Comparison of ENCODE assay signal across 22 mouse cellular contexts in genomic region chr10:110413281-110413897, GRCm38 (mm10). TPM values are rescaled to one million over a fixed set of nuclear protein-coding genes. Genes with fewer than 3 reads are reported as not detected.
A peak's percentile ranks its signal among the peaks of the same experiment; 100 is the strongest.
DNase-seq lines count a peak whose midpoint lies in the region; ATAC-seq and TF ChIP-seq lines count a peak whose summit lies in the region.
"Had no signal": no experiment of that assay in that cellular context is flagged by ENCODE, and none has a peak within 500 bp of the region (broad histone marks: within the 10 kb centered on the region; RNA-seq: fewer than 3 reads in every experiment).

No protein-coding gene starts in this region.

- no peaks in the 10 kb centered on the region for H3K36me3 ChIP-seq in forebrain, embryonic 13.5 days (ENCODE audit: poor library complexity, severe bottlenecking)
- no peaks in the 10 kb centered on the region for H3K36me3 ChIP-seq in forebrain, embryonic 12.5 days (replicated peaks)
- H3K36me3 ChIP-seq in midbrain, embryonic 16.5 days (ENCODE audit: control insufficient read depth, insufficient read depth, low read length) = no peaks in the 10 kb centered on the region
- H3K36me3 ChIP-seq in midbrain, embryonic 10.5 days = no peaks in the 10 kb centered on the region
- H3K36me3 ChIP-seq: embryonic facial prominence, embryonic 12.5 days; G1E; heart, embryonic 12.5 days; hindbrain, embryonic 10.5 days; intestine, embryonic 15.5 days had no signal

- no peak overlapping the region for H3K4me2 ChIP-seq in forebrain, embryonic 13.5 days
- H3K4me2 ChIP-seq in forebrain, embryonic 12.5 days = no peak overlapping the region
- no peak overlapping the region for H3K4me2 ChIP-seq in midbrain, embryonic 16.5 days (ENCODE audit: low read length)
- H3K4me2 ChIP-seq: embryonic facial prominence, embryonic 12.5 days; heart, embryonic 12.5 days; hindbrain, embryonic 14.5 days; intestine, embryonic 15.5 days had no signal

- H3K27me3 ChIP-seq in forebrain, embryonic 13.5 days = no peaks in the 10 kb centered on the region
- H3K27me3 ChIP-seq in forebrain, embryonic 12.5 days = no peaks in the 10 kb centered on the region
- H3K27me3 ChIP-seq in midbrain, embryonic 16.5 days (ENCODE audit: control insufficient read depth, insufficient read depth, low read depth, low read length) = no peaks in the 10 kb centered on the region
- H3K27me3 ChIP-seq in midbrain, embryonic 10.5 days (ENCODE audit: low read depth, poor library complexity, severe bottlenecking) = no peaks in the 10 kb centered on the region
- H3K27me3 ChIP-seq: embryonic facial prominence, embryonic 12.5 days; heart, embryonic 12.5 days; intestine, embryonic 15.5 days had no signal

- peak; percentile 30; the same call in 1 of the 2 replicates for ATAC-seq in forebrain, embryonic 13.5 days
- no peak for ATAC-seq in forebrain, embryonic 12.5 days (ENCODE audit: low FRiP score)
- peak; percentile 62; the same call in 1 of the 2 replicates for ATAC-seq in midbrain, embryonic 16.5 days
- ATAC-seq: CD4-positive, CD25-positive, alpha-beta regulatory T cell, adult 4 months; intestine, embryonic 15.5 days had no signal

- no peak overlapping the region for H3K27ac ChIP-seq in forebrain, embryonic 13.5 days
- H3K27ac ChIP-seq in forebrain, embryonic 12.5 days = no peak overlapping the region
- H3K27ac ChIP-seq in layer of hippocampus, adult 2 months = peak overlapping the region; percentile 70
- no peak overlapping the region for H3K27ac ChIP-seq in midbrain, embryonic 16.5 days (ENCODE audit: low read length)
- no peak overlapping the region for H3K27ac ChIP-seq in midbrain, embryonic 10.5 days (replicated peaks)
- H3K27ac ChIP-seq: embryonic facial prominence, embryonic 12.5 days; hindbrain, embryonic 10.5 days; hindbrain, embryonic 14.5 days; intestine, embryonic 15.5 days had no signal

- no peak overlapping the region for H3K4me3 ChIP-seq in forebrain, embryonic 13.5 days
- H3K4me3 ChIP-seq in forebrain, embryonic 12.5 days (replicated peaks) = no peak overlapping the region
- no peak overlapping the region for H3K4me3 ChIP-seq in layer of hippocampus, adult 2 months
- no peak overlapping the region for H3K4me3 ChIP-seq in midbrain, embryonic 16.5 days (ENCODE audit: low read depth, low read length)
- H3K4me3 ChIP-seq in midbrain, embryonic 10.5 days = no peak overlapping the region
- H3K4me3 ChIP-seq: embryonic facial prominence, embryonic 12.5 days; heart, embryonic 12.5 days; hindbrain, embryonic 10.5 days; intestine, embryonic 15.5 days had no signal

- H3K4me1 ChIP-seq in forebrain, embryonic 13.5 days = no peaks in the 10 kb centered on the region
- H3K4me1 ChIP-seq in forebrain, embryonic 12.5 days = peaks cover 10% of the 10 kb centered on the region; the same call in 1 of the 2 replicates
- H3K4me1 ChIP-seq in midbrain, embryonic 16.5 days (ENCODE audit: control insufficient read depth, insufficient read depth, low read length) = peaks cover 13% of the 10 kb centered on the region; the same call in 1 of the 2 replicates
- peaks cover 12% of the 10 kb centered on the region; the same call in 1 of the 2 replicates for H3K4me1 ChIP-seq in midbrain, embryonic 10.5 days
- H3K4me1 ChIP-seq: embryonic facial prominence, embryonic 12.5 days; heart, embryonic 12.5 days; intestine, embryonic 15.5 days had no signal

- no peak for TF ChIP-seq CTCF in layer of hippocampus, adult 2 months (conservative IDR thresholded peaks at IDR 0.05)

- WGBS in forebrain, embryonic 13.5 days = 72% methylated on average over 11 of the region's 11 CpGs
- WGBS in forebrain, embryonic 12.5 days = 83% methylated on average over 11 of the region's 11 CpGs
- 59% methylated on average over 11 of the region's 11 CpGs for WGBS in midbrain, embryonic 16.5 days
- WGBS in midbrain, embryonic 10.5 days = 91% methylated on average over 11 of the region's 11 CpGs

- no peak overlapping the region for H3K9ac ChIP-seq in forebrain, embryonic 13.5 days
- no peak overlapping the region for H3K9ac ChIP-seq in forebrain, embryonic 12.5 days
- H3K9ac ChIP-seq in midbrain, embryonic 16.5 days (ENCODE audit: low read depth, low read length) = no peak overlapping the region
- H3K9ac ChIP-seq: embryonic facial prominence, embryonic 12.5 days; heart, embryonic 12.5 days; hindbrain, embryonic 14.5 days; intestine, embryonic 15.5 days had no signal

- H3K9me3 ChIP-seq in forebrain, embryonic 13.5 days (replicated peaks) = no peaks in the 10 kb centered on the region
- no peaks in the 10 kb centered on the region for H3K9me3 ChIP-seq in forebrain, embryonic 12.5 days
- no peaks in the 10 kb centered on the region for H3K9me3 ChIP-seq in midbrain, embryonic 16.5 days (replicated peaks; ENCODE audit: control insufficient read depth, low read length, poor library complexity, severe bottlenecking)
- H3K9me3 ChIP-seq in midbrain, embryonic 10.5 days (replicated peaks) = no peaks in the 10 kb centered on the region
- H3K9me3 ChIP-seq: embryonic facial prominence, embryonic 12.5 days; heart, embryonic 12.5 days; hindbrain, embryonic 10.5 days; intestine, embryonic 15.5 days had no signal

- peak; percentile 25 to 44 for DNase-seq in layer of hippocampus, adult 2 months (ENCODE audit: low spot score in 2 of 2)
- DNase-seq in layer of hippocampus, adult 9-10 months (ENCODE audit: low spot score) = no peak
- DNase-seq in midbrain, embryonic 10.5 days (ENCODE audit: low spot score) = no peak
- DNase-seq in cerebellum, adult 9-10 months = no peak
- DNase-seq: adrenal gland, adult 8-10 months; adrenal gland, postnatal 36 days; B cell, adult 2 months; cerebellum, adult 11 months; cerebellum, adult 8-10 months; cerebellum, postnatal 25 days; gastrocnemius, postnatal 25 days had no signal

RNA-seq across cellular contexts. Expression of gene Nav3, which starts 42.6 kb away (rescaled TPM):
- polyA plus RNA-seq in forebrain, embryonic 13.5 days (2015; fragmentation: Nextera tagmentation; extraction: Ambion mirVana) = 11.2 and 13.2 TPM in 2 replicates
- polyA plus RNA-seq in forebrain, embryonic 12.5 days (2016; fragmentation: Nextera tagmentation; extraction: Ambion mirVana) = 9.8 and 10.7 TPM in 2 replicates
- total RNA-seq in layer of hippocampus, adult 2 months (2021) = 10 to 100 TPM; 77.6 to 79.2 TPM
- 18.7 and 24.6 TPM in 2 replicates for polyA plus RNA-seq in midbrain, embryonic 16.5 days (2015; fragmentation: Nextera tagmentation; extraction: Ambion mirVana)
- 3.4 and 4.9 TPM in 2 replicates for polyA plus RNA-seq in midbrain, embryonic 10.5 days (2016; fragmentation: Nextera tagmentation; extraction: Ambion mirVana)
- total RNA-seq: granulocyte monocyte progenitor cell, adult 5-6 weeks had no signal
- polyA plus RNA-seq: G1E had no signal

Comparison
In these comparisons a context has a peak if more than half of its experiments do, and no peak if none do; other contexts are left out.
1. DNase-seq: peak in layer of hippocampus, adult 2 months (2 of 2); none in layer of hippocampus, adult 9-10 months (single experiment), midbrain, embryonic 10.5 days (single experiment) and cerebellum, adult 9-10 months (single experiment).